Mouse (Mus musculus) bone marrow, adult 2 months (tissue): Measurements from ENCODE around the gene Tbcd.

Experiments
- CTCF ChIP-seq: fragments of 200-500 bp; IDR thresholded peaks from 2 replicates; pipeline ENCODE4 v1.5.1; 2011; ENCODE audit warnings: low read length, control low read depth; ENCODE audit not compliant: control insufficient read depth, insufficient read depth
- POLR2A ChIP-seq: fragments of 200-500 bp; IDR thresholded peaks from 2 replicates; pipeline ENCODE4 v1.6.1; 2011; ENCODE audit warnings: low read depth, mild to moderate bottlenecking, control low read depth, low read length, borderline replicate concordance; ENCODE audit not compliant: control insufficient read depth

DNA sequence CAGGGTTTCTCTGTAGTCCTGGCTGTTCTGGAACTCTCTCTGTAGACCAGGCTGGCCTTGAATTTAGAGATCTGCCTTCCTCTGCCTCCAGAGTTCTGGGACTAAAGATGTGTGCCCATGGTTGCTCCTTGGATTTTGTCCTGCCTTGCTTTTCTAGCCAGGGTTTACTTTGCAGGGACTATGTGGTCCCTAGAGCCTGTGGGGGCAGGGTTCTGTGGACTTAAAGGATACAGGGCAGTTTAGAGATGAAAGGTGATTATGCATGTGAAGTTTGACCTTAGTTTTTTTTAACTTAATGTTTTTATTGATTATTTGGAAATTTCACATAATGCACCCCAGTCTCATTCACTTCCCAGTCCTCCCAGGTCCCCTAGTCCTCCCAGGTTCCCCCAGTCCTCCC, 38.9 kb downstream of the Tbcd start:
- TF ChIP-seq CTCF = no peak
- no peak for TF ChIP-seq POLR2A
